Mouse (Mus musculus): Measurements from ENCODE around the gene Hook1.
"Not testable (repeated sequence)": the region's sequence is repeated elsewhere in the genome, so short reads cannot be mapped to it uniquely, and the experiment has no call there.

Hook1 gene

GRCm38 (mm10) chr4:95966928-95967724 lies at the start of gene Hook1:
Gene Hook1 (plus strand): TSS chr4:95967240.
- peak; percentile 96 for DNase-seq (ENCODE audit: low spot score in 2 of 2)

- no peak for DNase-seq (ENCODE audit: low spot score in 2 of 2)
Measured at GRCm38 (mm10) chr4:95917703-95918102, 49.3 kb upstream of the Hook1 start.

GRCm38 (mm10) chr4:95920448-95920847 lies 46.6 kb upstream of the Hook1 start:
- no peak for DNase-seq (ENCODE audit: low spot score in 2 of 2)

GRCm38 (mm10) chr4:95924210-95925184 lies 42.5 kb upstream of the Hook1 start:
- peak; percentile 57 to 59 for DNase-seq (ENCODE audit: low spot score in 2 of 2)

- no peak for DNase-seq (ENCODE audit: low spot score in 2 of 2)
Measured at GRCm38 (mm10) chr4:95928846-95929245, 38.2 kb upstream of the Hook1 start.

GRCm38 (mm10) chr4:95929936-95930335 lies 37.1 kb upstream of the Hook1 start:
- no peak for DNase-seq (ENCODE audit: low spot score in 2 of 2)

GRCm38 (mm10) chr4:95931331-95931730 lies 35.7 kb upstream of the Hook1 start:
- no peak for DNase-seq (ENCODE audit: low spot score in 2 of 2)

GRCm38 (mm10) chr4:95933801-95934356 lies 33.2 kb upstream of the Hook1 start:
- no peak for DNase-seq (ENCODE audit: low spot score in 2 of 2)

- DNase-seq (ENCODE audit: low spot score in 2 of 2) = no peak
Measured at GRCm38 (mm10) chr4:95934384-95935035, 32.5 kb upstream of the Hook1 start.

GRCm38 (mm10) chr4:95938701-95939100 lies 28.3 kb upstream of the Hook1 start:
- no peak for DNase-seq (ENCODE audit: low spot score in 2 of 2)

GRCm38 (mm10) chr4:95947896-95948295 lies 19.1 kb upstream of the Hook1 start:
- no peak for DNase-seq (ENCODE audit: low spot score in 2 of 2)

GRCm38 (mm10) chr4:95953328-95953727 lies 13.7 kb upstream of the Hook1 start:
- DNase-seq (ENCODE audit: low spot score in 2 of 2) = no peak

- DNase-seq (ENCODE audit: low spot score in 2 of 2) = not testable (repeated sequence)
Measured at GRCm38 (mm10) chr4:95982221-95982620, 15.2 kb downstream of the Hook1 start.

- DNase-seq (ENCODE audit: low spot score in 2 of 2) = no peak
Measured at GRCm38 (mm10) chr4:96016875-96017274, 49.8 kb downstream of the Hook1 start.

- no peak for DNase-seq (ENCODE audit: low spot score in 2 of 2)
Measured at GRCm38 (mm10) chr4:96022803-96023202, 55.8 kb downstream of the Hook1 start.

GRCm38 (mm10) chr4:96028412-96028811 lies 61.4 kb downstream of the Hook1 start:
- DNase-seq (ENCODE audit: low spot score in 2 of 2) = peak; percentile 33 to 60

GRCm38 (mm10) chr4:96060106-96060505 lies 93.1 kb downstream of the Hook1 start:
- DNase-seq (ENCODE audit: low spot score in 2 of 2) = no peak

- DNase-seq (ENCODE audit: low spot score in 2 of 2) = no peak
Measured at GRCm38 (mm10) chr4:96062045-96062444, 95.0 kb downstream of the Hook1 start.

Measured in right cerebral cortex, postnatal 36 days (tissue).